Mouse (Mus musculus) erythroblast, embryonic 14.5 days (primary cell): ENCODE measurements around the gene Ppp1r16b.

ENCODE experiments used
- GATA1 ChIP-seq: IDR thresholded peaks from 2 replicates; pipeline ENCODE4 v1.6.1; 2012; ENCODE audit warnings: low read length, inconsistent platforms, mixed read lengths
- TAL1 ChIP-seq: IDR thresholded peaks from 3 replicates; pipeline ENCODE4 v1.6.1; 2012; ENCODE audit warnings: low read length, inconsistent platforms, mixed read lengths

GRCm38 (mm10) chr2:158776716-158777115, 111.5 kb downstream of the Ppp1r16b start:
- TF ChIP-seq GATA1 (no peak), TAL1 (no peak)
